37 mouse cellular contexts compared by ENCODE assay signal in the genomic region with DNA sequence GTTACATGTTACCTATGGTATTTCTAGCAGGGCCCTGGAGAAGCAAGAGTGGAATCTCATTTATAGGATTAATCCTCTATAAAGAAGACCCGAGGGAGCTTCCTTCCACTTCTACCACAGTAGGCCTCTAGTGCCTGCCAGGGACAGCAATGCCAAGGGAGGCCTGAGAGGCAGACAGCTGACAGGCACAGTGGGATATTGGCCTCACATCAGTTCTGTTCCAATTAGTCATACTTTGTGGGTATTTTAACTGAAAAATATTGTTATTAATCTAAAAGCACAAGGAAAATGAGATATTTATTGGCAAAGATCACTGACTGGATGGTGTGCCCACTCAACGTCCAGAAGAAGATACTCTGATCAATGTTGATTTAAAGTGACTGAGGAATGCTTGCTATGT. TPM values are rescaled to one million over a fixed set of nuclear protein-coding genes. Genes with fewer than 3 reads are reported as not detected.
DNase-seq lines count a peak whose midpoint lies in the region; TF ChIP-seq lines count a peak whose summit lies in the region.
"Had no signal": no experiment of that assay in that cellular context is flagged by ENCODE, and none has a peak within 500 bp of the region (broad histone marks: within the 10 kb centered on the region; RNA-seq: fewer than 3 reads in every experiment).

No protein-coding gene starts in this region.

- TF ChIP-seq CTCF in cerebellum, adult 2 months (IDR thresholded peaks at IDR 0.05; ENCODE audit: borderline replicate concordance, insufficient read depth, low read depth, low read length): no peak

- DNase-seq in left cerebral cortex, postnatal 4 days: peak; percentile 48
- no peak for DNase-seq in left cerebral cortex, adult 18-20 months (ENCODE audit: low spot score in 2 of 2)
- peak; percentile 68 for DNase-seq in brain, adult 2 months (ENCODE audit: low read depth, low spot score)
- peak; percentile 56 to 78 for DNase-seq in cerebellum, adult 2 months
- DNase-seq in cerebellum, postnatal 14 days: peak; percentile 55 to 67
- no peak for DNase-seq in retina, embryonic 14.5 days (ENCODE audit: low spot score)
- DNase-seq in ovary, adult 18-20 months (ENCODE audit: low spot score): no peak
- no peak for DNase-seq in spleen, adult 12 weeks (ENCODE audit: low spot score)
- DNase-seq: adrenal gland, adult 8-10 months; gastrocnemius, postnatal 10 days; heart, postnatal 36 days; kidney, adult 11 months; kidney, postnatal 25 days; liver, embryonic 13.5 days; lung, adult 18-20 months; lung, postnatal 4 days; thymus, postnatal 4 days had no signal

- intact Hi-C loops in left cerebral cortex, postnatal 4 days (cut with DNase I): no loop called here

- H3K27ac ChIP-seq in cerebellum, adult 2 months (ENCODE audit: insufficient read depth, low read length): no peak overlapping the region
- H3K27ac ChIP-seq: embryonic facial prominence, embryonic 10.5 days; embryonic facial prominence, embryonic 15.5 days; forebrain, embryonic 13.5 days; hindbrain, embryonic 13.5 days; liver, embryonic 13.5 days; midbrain, embryonic 13.5 days had no signal

- WGBS in cerebellum, adult 2 months: 15% methylated on average over 2 of the region's 2 CpGs

- peaks cover 9% of the 10 kb centered on the region; the same call in 1 of the 2 replicates for H3K4me1 ChIP-seq in cerebellum, adult 2 months (ENCODE audit: control insufficient read depth, insufficient read depth, low read length)
- H3K4me1 ChIP-seq: embryonic facial prominence, embryonic 15.5 days; forebrain, embryonic 13.5 days; hindbrain, embryonic 13.5 days; midbrain, embryonic 13.5 days had no signal

- no peak for TF ChIP-seq POLR2A in cerebellum, adult 2 months (IDR thresholded peaks at IDR 0.05; ENCODE audit: borderline replicate concordance, insufficient read depth, low read length)

- H3K4me3 ChIP-seq in cerebellum, adult 2 months (replicated peaks; ENCODE audit: insufficient read depth, low read depth, low read length): no peak overlapping the region
- H3K4me3 ChIP-seq: embryonic facial prominence, embryonic 10.5 days; embryonic facial prominence, embryonic 15.5 days; forebrain, embryonic 13.5 days; hindbrain, embryonic 13.5 days; liver, embryonic 13.5 days; megakaryocyte, embryonic 14.5 days; midbrain, embryonic 13.5 days had no signal

- no peaks in the 10 kb centered on the region for H3K27me3 ChIP-seq in cerebellum, adult 2 months (ENCODE audit: control insufficient read depth, insufficient read depth, low read length)
- H3K27me3 ChIP-seq: embryonic facial prominence, embryonic 15.5 days; forebrain, embryonic 13.5 days; hindbrain, embryonic 13.5 days; midbrain, embryonic 13.5 days had no signal

RNA-seq across cellular contexts. Expression of a gene that starts 13.0 kb away (rescaled TPM):
- total RNA-seq in left cerebral cortex, postnatal 4 days (2021): not detected
- not detected for total RNA-seq in left cerebral cortex, adult 18-20 months (2021)
- polyA plus RNA-seq in cerebellum, adult 2 months (2012; rRNA removed): 0.05 TPM in 1 of 2 replicates, not detected in the other
- total RNA-seq: adrenal gland, adult 8-10 months; gastrocnemius, postnatal 10 days; granulocyte monocyte progenitor cell, adult 5-6 weeks; heart, postnatal 36 days; layer of hippocampus, adult 18-20 months; layer of hippocampus, postnatal 10 days; left cerebral cortex, adult 8-10 months; left cerebral cortex, postnatal 36 days; neutrophil, adult 5-6 weeks had no signal
- polyA plus RNA-seq: CD4-positive, CD25-positive, alpha-beta regulatory T cell, adult 4 months; embryonic facial prominence, embryonic 10.5 days; embryonic facial prominence, embryonic 15.5 days; forebrain, embryonic 13.5 days; heart, embryonic 11.5 days; kidney, embryonic 14.5 days; limb, embryonic 14.5 days; liver, embryonic 13.5 days; lung, postnatal 0 days; neural tube, embryonic 11.5 days; stomach, embryonic 14.5 days; testis, adult 2 months had no signal

RNA-seq across cellular contexts. Expression of a gene that starts 43.3 kb away (rescaled TPM):
- total RNA-seq in left cerebral cortex, postnatal 4 days (2021): 1 to 10 TPM; 9.0 to 9.9 TPM
- 10 to 100 TPM; 27.6 to 30.8 TPM for total RNA-seq in left cerebral cortex, adult 18-20 months (2021)
- polyA plus RNA-seq in cerebellum, adult 2 months (2012; rRNA removed): 54.8 and 61.0 TPM in 2 replicates

Comparison
In these comparisons a context has a peak if more than half of its experiments do, and no peak if none do; other contexts are left out.
1. DNase-seq: peak in left cerebral cortex, postnatal 4 days (single experiment), brain, adult 2 months (single experiment), cerebellum, adult 2 months (2 of 2) and cerebellum, postnatal 14 days (2 of 2); none in left cerebral cortex, adult 18-20 months (0 of 2), retina, embryonic 14.5 days (single experiment), ovary, adult 18-20 months (single experiment) and spleen, adult 12 weeks (single experiment).